In genomic region chr16:8823661-8824060, GRCm38 (mm10) we compare ENCODE assay signal across 9 mouse cellular contexts. TPM values are rescaled to one million over a fixed set of nuclear protein-coding genes. Genes with fewer than 3 reads are reported as not detected.
A peak's percentile ranks its signal among the peaks of the same experiment; 100 is the strongest.
DNase-seq lines count a peak whose midpoint lies in the region.
"Had no signal": no experiment of that assay in that cellular context is flagged by ENCODE, and none has a peak within 500 bp of the region (broad histone marks: within the 10 kb centered on the region; RNA-seq: fewer than 3 reads in every experiment).

No protein-coding gene starts in this region.

- no peaks in the 10 kb centered on the region for H3K36me3 ChIP-seq in heart, embryonic 10.5 days
- H3K36me3 ChIP-seq: heart, embryonic 15.5 days had no signal

- peak overlapping the region; percentile 56; the same call in 1 of the 2 replicates for H3K27ac ChIP-seq in heart, embryonic 10.5 days
- H3K27ac ChIP-seq: heart, embryonic 15.5 days had no signal

- H3K9me3 ChIP-seq in heart, embryonic 10.5 days, result no peaks in the 10 kb centered on the region
- H3K9me3 ChIP-seq: heart, embryonic 15.5 days had no signal

- DNase-seq in heart, embryonic 10.5 days (ENCODE audit: low spot score), result no peak
- no peak for DNase-seq in heart, postnatal 36 days
- peak; percentile 59 for DNase-seq in CD4-positive, CD25-positive, alpha-beta regulatory T cell, adult 2 months (ENCODE audit: low read depth, low spot score)
- DNase-seq in c-Kit-positive CD71-positive TER-119-negative erythroid progenitor cells, embryonic 14.5 days (ENCODE audit: low read depth), result peak; percentile 70
- peak; percentile 14 for DNase-seq in lung, postnatal 10 days
- DNase-seq in adrenal gland, postnatal 25 days, result no peak
- no peak for DNase-seq in frontal cortex, postnatal 36 days (ENCODE audit: low spot score in 2 of 2)
- no peak for DNase-seq in left cerebral cortex, adult 11 months (ENCODE audit: low spot score)

- 62% methylated on average over 2 of the region's 2 CpGs for WGBS in heart, embryonic 10.5 days

- no peak overlapping the region for H3K4me3 ChIP-seq in heart, embryonic 10.5 days
- H3K4me3 ChIP-seq: heart, embryonic 15.5 days had no signal

- H3K27me3 ChIP-seq in heart, embryonic 10.5 days (ENCODE audit: insufficient read depth, poor library complexity, severe bottlenecking), result no peaks in the 10 kb centered on the region
- H3K27me3 ChIP-seq: heart, embryonic 15.5 days had no signal

- intact Hi-C loops in heart, postnatal 36 days (cut with DNase I), result no loop called here

- H3K4me1 ChIP-seq in heart, embryonic 10.5 days, result no peaks in the 10 kb centered on the region

RNA-seq across cellular contexts. Expression of gene 1810013L24Rik, which starts 6.2 kb away (rescaled TPM):
- polyA plus RNA-seq in heart, embryonic 10.5 days (2016; fragmentation: Nextera tagmentation; extraction: Ambion mirVana), result 17.3 and 21.3 TPM in 2 replicates
- total RNA-seq in heart, postnatal 36 days (2021), result 100 to 1,000 TPM; 117 to 136 TPM
- total RNA-seq in adrenal gland, postnatal 25 days (2021), result 79.5 and 93.3 TPM in 2 replicates

RNA-seq across cellular contexts. Expression of gene Usp7, which starts 31.6 kb away (rescaled TPM):
- 16.8 and 24.3 TPM in 2 replicates for polyA plus RNA-seq in heart, embryonic 10.5 days (2016; fragmentation: Nextera tagmentation; extraction: Ambion mirVana)
- 10 to 100 TPM; 49.3 to 50.9 TPM for total RNA-seq in heart, postnatal 36 days (2021)
- 112 and 133 TPM in 2 replicates for total RNA-seq in adrenal gland, postnatal 25 days (2021)

Comparison
In these comparisons a context has a peak if more than half of its experiments do, and no peak if none do; other contexts are left out.
1. DNase-seq: peak in CD4-positive, CD25-positive, alpha-beta regulatory T cell, adult 2 months (single experiment), c-Kit-positive CD71-positive TER-119-negative erythroid progenitor cells, embryonic 14.5 days (single experiment) and lung, postnatal 10 days (single experiment); none in heart, embryonic 10.5 days (single experiment), heart, postnatal 36 days (0 of 2), adrenal gland, postnatal 25 days (single experiment), frontal cortex, postnatal 36 days (0 of 2) and left cerebral cortex, adult 11 months (single experiment).